Mouse (Mus musculus) heart, postnatal 14 days (tissue): ENCODE measurements at regions not wholly inside any gene's neighbourhood (a gene's known extent, or its start where the extent isn't known, plus 50 kb on each side); places are given as distances from the start of the nearest gene placed in this dataset.

Experiments
- DNase-seq, 2 experiments: peaks; one replicate each; pipeline ENCODE4 v3.0.0; 2021 to 2022
- intact Hi-C: fragments of 180-260 bp; cut with DNase I; formaldehyde crosslinking; loops from one replicate; pipeline ENCODE4 v1.15.1; 2025

- intact Hi-C loops = no loop called here
- DNase-seq = no peak
Measured at GRCm38 (mm10) chr5:49650953-49651352, 126.2 kb upstream of the Kcnip4 start.

DNA sequence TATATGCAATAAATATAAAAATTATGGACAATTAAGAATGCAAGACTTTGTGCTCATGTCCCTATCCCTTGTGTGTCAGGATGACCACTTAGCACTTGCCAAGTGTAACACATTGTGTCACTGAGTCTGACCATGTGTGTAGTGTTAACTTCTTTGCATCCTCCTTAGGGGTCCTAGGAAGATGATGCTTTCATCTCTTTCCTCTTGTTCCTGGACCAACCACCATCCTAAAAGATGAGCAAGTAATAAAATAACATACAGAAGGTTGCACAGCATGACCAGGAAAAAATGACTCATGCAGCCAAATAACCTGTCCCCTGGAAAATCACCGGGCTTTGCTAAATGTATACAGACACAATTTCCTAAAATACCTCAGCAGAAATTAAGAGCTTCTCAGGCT, 121.1 kb upstream of the Kcnip4 start:
- no peak for DNase-seq
- intact Hi-C loops = no loop called here

DNA sequence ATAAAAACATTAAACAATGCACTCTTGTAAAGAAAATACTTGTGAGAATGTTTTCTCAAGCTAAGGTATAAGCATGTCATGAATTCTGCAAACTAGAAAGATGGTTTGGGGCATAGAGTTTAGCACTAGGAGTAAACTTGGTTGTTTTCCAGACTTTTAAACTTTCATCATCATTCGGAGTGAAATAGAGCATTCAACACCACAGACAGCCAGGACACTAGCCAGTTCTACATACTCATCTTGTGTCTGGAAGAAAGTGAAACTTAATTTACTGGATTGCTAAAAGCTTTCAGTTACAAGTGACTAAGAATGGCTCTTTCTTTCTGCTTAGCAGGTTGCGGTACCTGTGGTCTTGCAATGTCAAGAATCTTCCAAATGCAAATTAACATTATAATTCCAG, 119.9 kb upstream of the Kcnip4 start:
- no peak for DNase-seq
- intact Hi-C loops = no loop called here

DNA sequence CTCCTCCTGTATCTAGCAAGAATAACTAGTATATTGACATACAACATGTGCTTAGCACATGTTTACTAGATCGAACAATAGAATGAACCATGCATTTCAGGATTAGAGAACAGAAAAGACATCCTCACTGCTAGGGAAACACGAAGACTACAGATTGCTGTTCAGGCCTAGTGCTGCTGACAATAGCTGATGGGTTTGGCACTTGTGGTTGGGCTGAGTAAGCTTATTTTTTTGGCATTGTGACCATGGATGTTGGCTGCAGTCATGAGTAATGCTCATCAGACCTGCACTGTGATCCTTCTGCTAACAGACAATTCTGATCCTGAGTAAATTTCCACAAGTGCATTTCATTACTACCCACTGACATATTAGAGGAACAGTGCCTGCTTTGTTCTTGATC, 117.7 kb upstream of the Kcnip4 start:
- intact Hi-C loops = no loop called here
- DNase-seq = no peak

DNA sequence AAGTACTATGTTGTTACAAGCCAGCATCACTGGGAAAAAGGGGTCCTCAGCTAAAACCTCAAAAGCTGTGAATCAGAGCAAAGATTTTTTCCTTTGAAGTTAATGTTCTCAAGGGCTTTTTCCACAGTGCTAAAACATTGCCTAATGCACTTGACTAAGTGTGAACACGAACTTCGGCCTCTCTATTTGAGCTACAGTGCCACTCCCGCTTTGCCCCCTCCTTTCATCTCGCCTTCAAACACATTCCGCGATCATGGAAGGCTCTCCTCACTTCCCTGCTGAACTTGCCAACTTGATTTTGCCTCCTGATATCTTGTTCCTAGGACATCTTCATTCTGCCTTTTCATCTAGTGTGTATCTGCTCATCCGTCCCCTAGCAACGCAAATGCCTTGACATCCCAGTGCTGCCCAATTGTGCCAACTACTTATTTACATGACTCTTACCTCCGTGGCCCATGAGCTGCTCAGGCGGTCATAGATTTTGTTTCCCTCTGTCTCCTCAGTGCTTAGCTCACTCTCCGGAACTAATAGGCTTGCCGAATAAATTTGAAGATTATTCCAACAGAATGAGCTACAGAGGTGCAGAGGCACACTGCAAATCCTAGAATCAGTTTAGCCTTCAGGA, 116.6 kb upstream of the Kcnip4 start:
- DNase-seq = no peak
- intact Hi-C loops = no loop called here

GRCm38 (mm10) chr5:49639637-49640036, 114.9 kb upstream of the Kcnip4 start:
- intact Hi-C loops = no loop called here
- no peak for DNase-seq

DNA sequence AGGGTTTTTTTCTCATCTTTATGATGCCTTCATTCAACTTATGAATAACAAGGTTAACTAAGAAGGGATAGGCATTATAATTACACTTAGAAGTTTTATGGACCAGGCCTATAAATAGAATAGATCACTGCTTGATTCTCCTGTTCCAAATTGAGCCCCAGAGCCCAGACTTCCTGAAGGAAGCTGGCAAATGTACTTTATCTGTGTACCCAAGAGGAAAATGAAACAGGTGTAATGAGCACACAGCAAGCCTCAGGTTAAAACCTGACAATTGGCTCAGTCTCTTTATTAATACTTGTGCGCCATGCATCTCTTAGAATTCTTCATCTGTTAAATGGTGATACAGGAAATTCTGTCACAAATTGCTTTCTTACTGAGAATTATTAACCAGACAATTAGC, 95.4 kb upstream of the Kcnip4 start:
- DNase-seq = no peak
- intact Hi-C loops = no loop called here

- intact Hi-C loops = no loop called here
- no peak for DNase-seq
Measured at GRCm38 (mm10) chr5:49606761-49607160, 82.1 kb upstream of the Kcnip4 start.

DNA sequence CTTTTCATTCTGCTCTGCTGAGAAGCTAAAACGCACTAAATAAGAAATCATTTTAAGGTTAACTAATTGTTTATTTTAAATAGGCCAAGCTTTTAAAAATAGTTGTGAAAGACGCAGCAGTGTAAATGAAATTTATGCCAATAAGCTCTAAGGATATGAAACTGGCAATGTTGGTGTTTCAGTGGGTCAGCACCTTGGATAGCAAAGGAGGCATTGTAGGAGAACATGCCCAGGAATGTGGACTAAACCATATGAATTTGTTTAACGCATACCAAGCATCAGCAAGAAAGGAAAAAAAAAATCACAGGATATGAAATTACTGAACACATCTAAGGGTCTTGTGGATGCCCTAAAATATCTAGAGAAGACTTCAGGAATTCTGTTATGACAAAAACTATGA, 56.1 kb upstream of the Kcnip4 start:
- DNase-seq = no peak
- intact Hi-C loops = no loop called here

DNA sequence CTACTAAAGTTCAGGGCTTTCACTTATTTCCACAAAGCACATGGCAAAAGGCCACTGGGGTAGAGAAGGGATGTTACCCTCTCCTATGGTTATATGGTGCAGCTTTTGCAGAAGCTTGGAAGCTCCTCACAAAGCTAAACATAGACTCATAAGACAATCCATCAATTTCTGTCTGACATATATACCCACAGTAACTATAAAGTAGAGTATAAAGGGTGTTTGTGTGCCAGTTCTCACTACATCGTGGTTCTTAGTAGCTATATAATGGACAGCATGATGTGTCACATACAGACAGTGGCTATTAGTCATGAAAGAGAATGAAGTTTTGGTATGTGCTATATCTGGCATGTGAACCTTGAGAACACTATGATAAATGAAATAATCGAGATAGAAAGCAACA, 51.2 kb upstream of the Kcnip4 start:
- no peak for DNase-seq
- intact Hi-C loops = no loop called here
